Mouse (Mus musculus): Measurements from ENCODE around the gene Ogfrl1. TPM values are rescaled to one million over a fixed set of nuclear protein-coding genes. Genes with fewer than 3 reads are reported as not detected.

Ogfrl1 gene
- polyA plus RNA-seq, 1 experiment = 1.5 TPM

- H3K9me3 ChIP-seq (ENCODE audit: control insufficient read depth, low read length) = no peaks in the 10 kb centered on the region
- TF ChIP-seq TAL1 (IDR thresholded peaks at IDR 0.05; ENCODE audit: low read length) = no peak
- no peak for TF ChIP-seq GATA1 (IDR thresholded peaks at IDR 0.05; ENCODE audit: low read length)
- no peak overlapping the region for H3K4me3 ChIP-seq (replicated peaks)
- H3K27me3 ChIP-seq (ENCODE audit: control insufficient read depth) = no peaks in the 10 kb centered on the region
- peaks cover 67% of the 10 kb centered on the region for H3K4me1 ChIP-seq (ENCODE audit: control insufficient read depth)
- peaks cover 52% of the 10 kb centered on the region for H3K36me3 ChIP-seq (ENCODE audit: control insufficient read depth)
Measured at GRCm38 (mm10) chr1:23379321-23379720, 18.3 kb downstream of the Ogfrl1 start.

GRCm38 (mm10) chr1:23377572-23377971, 20.0 kb downstream of the Ogfrl1 start:
- no peak overlapping the region for H3K4me3 ChIP-seq (replicated peaks)
- TF ChIP-seq TAL1 (IDR thresholded peaks at IDR 0.05; ENCODE audit: low read length) = no peak
- no peak for TF ChIP-seq GATA1 (IDR thresholded peaks at IDR 0.05; ENCODE audit: low read length)
- H3K4me1 ChIP-seq (ENCODE audit: control insufficient read depth) = peaks cover 69% of the 10 kb centered on the region
- no peaks in the 10 kb centered on the region for H3K27me3 ChIP-seq (ENCODE audit: control insufficient read depth)
- H3K9me3 ChIP-seq (ENCODE audit: control insufficient read depth, low read length) = no peaks in the 10 kb centered on the region
- peaks cover 70% of the 10 kb centered on the region for H3K36me3 ChIP-seq (ENCODE audit: control insufficient read depth)

- no peak overlapping the region for H3K4me3 ChIP-seq (replicated peaks)
- peaks cover 35% of the 10 kb centered on the region for H3K4me1 ChIP-seq (ENCODE audit: control insufficient read depth)
- H3K36me3 ChIP-seq (ENCODE audit: control insufficient read depth) = peaks cover 95% of the 10 kb centered on the region
- TF ChIP-seq GATA1 (IDR thresholded peaks at IDR 0.05; ENCODE audit: low read length) (no peak), TAL1 (IDR thresholded peaks at IDR 0.05; ENCODE audit: low read length) (no peak)
- H3K27me3 ChIP-seq (ENCODE audit: control insufficient read depth) = no peaks in the 10 kb centered on the region
- no peaks in the 10 kb centered on the region for H3K9me3 ChIP-seq (ENCODE audit: control insufficient read depth, low read length)
Measured at GRCm38 (mm10) chr1:23374156-23374555, 23.4 kb downstream of the Ogfrl1 start.

GRCm38 (mm10) chr1:23365614-23366013, 32.0 kb downstream of the Ogfrl1 start:
- Histone ChIP-seq H3K27me3 (ENCODE audit: control insufficient read depth) (no peaks in the 10 kb centered on the region), H3K36me3 (ENCODE audit: control insufficient read depth) (peaks cover 25% of the 10 kb centered on the region), H3K9me3 (ENCODE audit: control insufficient read depth, low read length) (no peaks in the 10 kb centered on the region), H3K4me3 (replicated peaks) (no peak overlapping the region), H3K4me1 (ENCODE audit: control insufficient read depth) (peaks cover 8% of the 10 kb centered on the region)
- TF ChIP-seq GATA1 (IDR thresholded peaks at IDR 0.05; ENCODE audit: low read length) = no peak
- TF ChIP-seq TAL1 (IDR thresholded peaks at IDR 0.05; ENCODE audit: low read length) = no peak

GRCm38 (mm10) chr1:23352895-23353294, 44.7 kb downstream of the Ogfrl1 start:
- Histone ChIP-seq H3K9me3 (ENCODE audit: control insufficient read depth, low read length) (no peaks in the 10 kb centered on the region), H3K4me3 (replicated peaks) (no peak overlapping the region), H3K4me1 (ENCODE audit: control insufficient read depth) (peaks cover 3% of the 10 kb centered on the region), H3K27me3 (ENCODE audit: control insufficient read depth) (peaks cover 4% of the 10 kb centered on the region), H3K36me3 (ENCODE audit: control insufficient read depth) (no peaks in the 10 kb centered on the region)
- TF ChIP-seq TAL1 (IDR thresholded peaks at IDR 0.05; ENCODE audit: low read length) (no peak), GATA1 (IDR thresholded peaks at IDR 0.05; ENCODE audit: low read length) (no peak)

GRCm38 (mm10) chr1:23351756-23352155, 45.8 kb downstream of the Ogfrl1 start:
- Histone ChIP-seq H3K9me3 (ENCODE audit: control insufficient read depth, low read length) (no peaks in the 10 kb centered on the region), H3K36me3 (ENCODE audit: control insufficient read depth) (no peaks in the 10 kb centered on the region), H3K4me3 (replicated peaks) (no peak overlapping the region), H3K4me1 (ENCODE audit: control insufficient read depth) (peaks cover 3% of the 10 kb centered on the region), H3K27me3 (ENCODE audit: control insufficient read depth) (peaks cover 4% of the 10 kb centered on the region)
- TF ChIP-seq GATA1 (IDR thresholded peaks at IDR 0.05; ENCODE audit: low read length) (no peak), TAL1 (IDR thresholded peaks at IDR 0.05; ENCODE audit: low read length) (no peak)

- Histone ChIP-seq H3K4me1 (ENCODE audit: control insufficient read depth) (peaks cover 3% of the 10 kb centered on the region; the same call in 1 of the 2 replicates), H3K36me3 (ENCODE audit: control insufficient read depth) (no peaks in the 10 kb centered on the region), H3K27me3 (ENCODE audit: control insufficient read depth) (no peaks in the 10 kb centered on the region), H3K9me3 (ENCODE audit: control insufficient read depth, low read length) (no peaks in the 10 kb centered on the region), H3K4me3 (replicated peaks) (no peak overlapping the region)
- TF ChIP-seq TAL1 (IDR thresholded peaks at IDR 0.05; ENCODE audit: low read length) (no peak), GATA1 (IDR thresholded peaks at IDR 0.05; ENCODE audit: low read length) (no peak)
Measured at GRCm38 (mm10) chr1:23345633-23346032, 51.9 kb downstream of the Ogfrl1 start.

- Histone ChIP-seq H3K4me1 (ENCODE audit: control insufficient read depth) (peaks cover 11% of the 10 kb centered on the region), H3K9me3 (ENCODE audit: control insufficient read depth, low read length) (no peaks in the 10 kb centered on the region), H3K27me3 (ENCODE audit: control insufficient read depth) (no peaks in the 10 kb centered on the region), H3K36me3 (ENCODE audit: control insufficient read depth) (no peaks in the 10 kb centered on the region), H3K4me3 (replicated peaks) (no peak overlapping the region)
- no peak for TF ChIP-seq TAL1 (IDR thresholded peaks at IDR 0.05; ENCODE audit: low read length)
- no peak for TF ChIP-seq GATA1 (IDR thresholded peaks at IDR 0.05; ENCODE audit: low read length)
Measured at GRCm38 (mm10) chr1:23342864-23343263, 54.7 kb downstream of the Ogfrl1 start.

GRCm38 (mm10) chr1:23342224-23342623, 55.3 kb downstream of the Ogfrl1 start:
- Histone ChIP-seq H3K4me3 (replicated peaks) (no peak overlapping the region), H3K36me3 (ENCODE audit: control insufficient read depth) (no peaks in the 10 kb centered on the region), H3K27me3 (ENCODE audit: control insufficient read depth) (no peaks in the 10 kb centered on the region), H3K9me3 (ENCODE audit: control insufficient read depth, low read length) (no peaks in the 10 kb centered on the region), H3K4me1 (ENCODE audit: control insufficient read depth) (peaks cover 17% of the 10 kb centered on the region)
- TF ChIP-seq GATA1 (IDR thresholded peaks at IDR 0.05; ENCODE audit: low read length) (no peak; the same call in 1 of the 2 replicates), TAL1 (IDR thresholded peaks at IDR 0.05; ENCODE audit: low read length) (no peak)
